Mouse (Mus musculus): ENCODE data around the gene Krtap13-1. TPM values are rescaled to one million over a fixed set of nuclear protein-coding genes. Genes with fewer than 3 reads are reported as not detected.

Gene Krtap13-1
- not detected in 2 replicates for total RNA-seq (2014; rRNA removed)
- not detected in 2 replicates for polyA plus RNA-seq (2015; fragmentation: Nextera tagmentation; extraction: Ambion mirVana)

DNA sequence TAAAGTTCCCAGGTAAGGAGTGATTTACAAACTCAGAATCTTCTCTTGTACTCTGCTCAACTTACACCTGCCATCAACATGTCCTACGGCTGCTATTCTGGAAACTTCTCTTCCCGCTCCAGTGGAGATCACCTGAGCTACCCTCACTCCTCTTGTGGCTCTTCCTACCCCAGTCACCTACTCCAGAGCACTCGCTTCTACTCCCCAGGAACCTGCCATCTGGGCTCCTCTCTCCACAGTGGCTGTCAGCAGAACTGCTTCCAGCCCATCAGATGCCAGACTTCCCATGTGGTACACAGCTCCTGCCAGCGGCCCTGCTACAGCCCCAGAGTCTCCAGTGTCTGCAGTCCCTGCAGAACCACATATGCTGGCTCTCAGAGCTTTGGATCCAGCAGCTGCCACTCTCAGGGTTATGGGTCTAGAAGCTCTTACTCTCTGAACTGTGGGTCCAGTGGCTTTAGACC is at the start of gene Krtap13-1:
Krtap13-1 (plus strand) TSS at position 51 of the 464 bp plus-strand sequence.
- Histone ChIP-seq H3K36me3 (ENCODE audit: insufficient read depth, low read length) (no peaks in the 10 kb centered on the region), H3K4me3 (ENCODE audit: low read length) (no peak within 1 kb of the TSS), H3K27ac (no peak within 1 kb of the TSS), H3K4me1 (ENCODE audit: insufficient read depth, low read length) (no peaks in the 10 kb centered on the region), H3K27me3 (ENCODE audit: insufficient read depth, low read length) (no peaks in the 10 kb centered on the region), H3K9me3 (ENCODE audit: low read length) (no peaks in the 10 kb centered on the region), H3K9ac (replicated peaks; ENCODE audit: low read length) (no peak within 1 kb of the TSS), H3K4me2 (ENCODE audit: low read depth, low read length) (no peak within 1 kb of the TSS)
- no peak for TF ChIP-seq CTCF (IDR thresholded peaks at IDR 0.05; ENCODE audit: low read depth)
- ATAC-seq (peak; percentile 67), DNase-seq (ENCODE audit: low spot score) (peak; percentile 37)
- WGBS = 74% methylated on average over 4 of the region's 4 CpGs

DNA sequence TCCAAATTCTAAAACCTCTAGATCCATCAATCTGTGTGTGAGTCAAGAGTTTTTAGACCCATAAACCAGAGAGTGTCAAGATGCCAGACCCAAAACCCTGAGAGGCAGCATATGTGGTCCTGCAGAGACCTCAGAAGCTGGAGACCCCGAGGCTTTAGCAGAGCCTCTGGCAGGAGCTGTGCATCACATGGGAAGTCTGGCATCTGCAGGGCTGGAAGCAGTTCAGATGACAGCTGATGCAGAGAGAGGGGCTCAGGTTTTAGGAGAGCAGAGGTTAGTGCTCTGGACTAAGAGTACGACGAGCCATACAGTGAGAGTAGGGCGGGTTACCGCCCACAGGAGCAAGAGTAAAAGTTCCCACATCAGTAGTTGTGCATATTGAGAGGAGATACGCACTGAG is 49.6 kb upstream of the Krtap13-1 start:
- Histone ChIP-seq H3K9ac (replicated peaks; ENCODE audit: low read length) (no peak overlapping the region), H3K9me3 (ENCODE audit: low read length) (no peaks in the 10 kb centered on the region), H3K4me2 (ENCODE audit: low read depth, low read length) (no peak overlapping the region), H3K4me1 (ENCODE audit: insufficient read depth, low read length) (no peaks in the 10 kb centered on the region), H3K4me3 (ENCODE audit: low read length) (no peak overlapping the region), H3K36me3 (ENCODE audit: insufficient read depth, low read length) (no peaks in the 10 kb centered on the region), H3K27me3 (ENCODE audit: insufficient read depth, low read length) (no peaks in the 10 kb centered on the region), H3K27ac (no peak overlapping the region)
- DNase-seq (ENCODE audit: low spot score) (peak; percentile 16), ATAC-seq (peak; percentile 59; the same call in 1 of the 2 replicates)
- 71% methylated on average over 6 of the region's 6 CpGs for WGBS
- TF ChIP-seq CTCF (IDR thresholded peaks at IDR 0.05; ENCODE audit: low read depth) = no peak

DNA sequence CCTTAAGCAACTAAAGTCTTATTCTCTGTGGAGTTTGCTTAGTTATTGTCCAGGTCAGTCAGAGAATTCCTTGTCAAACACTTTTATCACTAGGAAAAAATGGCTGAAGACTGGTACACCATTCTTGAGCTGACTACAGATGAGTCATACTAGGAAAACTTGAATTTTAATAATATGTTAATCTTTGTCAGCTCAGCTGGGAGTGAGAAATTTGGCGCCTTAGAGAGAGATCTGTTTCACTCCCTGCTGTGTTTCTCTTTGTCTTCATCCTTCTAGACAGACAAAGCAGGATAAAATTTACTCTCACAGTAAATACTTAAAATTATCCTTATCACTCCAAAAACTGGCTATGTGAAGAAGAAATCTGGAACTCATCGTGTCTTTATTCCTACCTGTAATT is 47.4 kb upstream of the Krtap13-1 start:
- no peak overlapping the region for H3K27ac ChIP-seq
- no peak for TF ChIP-seq CTCF (IDR thresholded peaks at IDR 0.05; ENCODE audit: low read depth)
- no peaks in the 10 kb centered on the region for H3K4me1 ChIP-seq (ENCODE audit: insufficient read depth, low read length)
- no peaks in the 10 kb centered on the region for H3K36me3 ChIP-seq (ENCODE audit: insufficient read depth, low read length)
- H3K4me2 ChIP-seq (ENCODE audit: low read depth, low read length) = no peak overlapping the region
- ATAC-seq = peak; percentile 70; the same call in 1 of the 2 replicates
- peak; percentile 51 for DNase-seq (ENCODE audit: low spot score)
- H3K9ac ChIP-seq (replicated peaks; ENCODE audit: low read length) = no peak overlapping the region
- 30% methylated on average over 2 of the region's 2 CpGs for WGBS
- H3K4me3 ChIP-seq (ENCODE audit: low read length) = no peak overlapping the region
- no peaks in the 10 kb centered on the region for H3K27me3 ChIP-seq (ENCODE audit: insufficient read depth, low read length)
- H3K9me3 ChIP-seq (ENCODE audit: low read length) = no peaks in the 10 kb centered on the region

DNA sequence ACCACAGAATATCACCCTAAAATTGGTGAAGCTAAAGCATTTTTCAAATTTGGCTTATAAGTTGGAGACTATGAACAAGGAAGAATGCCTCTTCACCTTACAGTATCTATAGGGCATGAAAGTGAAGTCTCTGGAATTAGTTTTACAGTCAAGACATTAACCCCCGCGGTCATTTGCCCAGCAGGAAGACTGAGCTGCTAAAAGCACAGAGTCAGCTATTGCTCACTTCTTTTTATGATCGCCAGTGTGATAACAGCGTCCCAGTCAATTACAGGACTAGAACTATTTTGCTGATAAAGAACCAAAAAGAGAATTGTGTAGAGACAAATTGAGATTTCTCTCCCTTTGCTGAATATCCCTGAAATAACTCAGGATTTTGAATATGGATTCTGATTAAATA is 32.4 kb upstream of the Krtap13-1 start:
- DNase-seq (ENCODE audit: low spot score) = no peak
- 75% methylated on average over 4 of the region's 4 CpGs for WGBS
- no peak for TF ChIP-seq CTCF (IDR thresholded peaks at IDR 0.05; ENCODE audit: low read depth)

DNA sequence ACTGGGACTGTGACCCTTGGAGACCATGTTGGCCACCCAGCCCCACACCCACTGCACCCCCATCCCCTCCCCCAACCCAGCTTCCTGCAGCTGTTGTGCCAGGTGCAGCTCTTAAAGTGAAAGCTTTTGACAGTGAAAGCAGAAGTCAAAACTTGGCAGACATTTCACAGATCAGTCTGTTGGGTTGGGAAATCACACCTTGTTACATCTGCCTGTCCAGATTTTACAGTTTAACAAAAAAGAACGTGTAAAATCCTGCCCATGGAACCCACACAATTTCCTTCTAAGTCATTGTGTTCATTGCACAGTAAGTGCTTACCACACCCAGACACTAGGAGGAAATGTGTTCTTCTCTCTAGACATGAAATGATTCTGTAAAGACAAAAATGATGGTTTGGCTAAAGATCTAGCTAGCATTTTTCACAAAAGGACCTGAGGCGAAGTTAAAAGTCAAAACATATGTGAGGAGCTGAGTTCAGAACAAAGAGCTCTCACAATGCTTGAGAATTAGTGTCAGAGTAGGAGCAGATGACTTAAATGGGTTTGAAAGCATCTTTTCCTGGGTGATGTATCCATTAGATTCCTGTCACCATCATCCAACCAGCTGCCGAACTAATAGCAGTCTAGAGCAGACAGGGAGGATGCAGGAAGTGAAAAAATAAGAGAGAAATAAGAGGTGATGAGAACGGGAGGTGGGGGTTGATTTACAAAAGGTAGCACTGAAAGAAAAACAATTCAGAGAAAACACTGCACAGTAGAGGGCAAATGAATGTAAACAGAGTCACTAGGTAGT is 27.4 kb upstream of the Krtap13-1 start:
- DNase-seq (ENCODE audit: low spot score) (no peak), ATAC-seq (no peak)
- no peak for TF ChIP-seq CTCF (IDR thresholded peaks at IDR 0.05; ENCODE audit: low read depth)
- H3K4me1 ChIP-seq (ENCODE audit: insufficient read depth, low read length) = no peaks in the 10 kb centered on the region
- H3K27me3 ChIP-seq (ENCODE audit: insufficient read depth, low read length) = no peaks in the 10 kb centered on the region
- no peak overlapping the region for H3K4me3 ChIP-seq (ENCODE audit: low read length)
- H3K36me3 ChIP-seq (ENCODE audit: insufficient read depth, low read length) = no peaks in the 10 kb centered on the region
- no peak overlapping the region for H3K9ac ChIP-seq (replicated peaks; ENCODE audit: low read length)
- WGBS = 54% methylated on average over 4 of the region's 4 CpGs
- no peak overlapping the region for H3K4me2 ChIP-seq (ENCODE audit: low read depth, low read length)
- no peak overlapping the region for H3K27ac ChIP-seq
- no peaks in the 10 kb centered on the region for H3K9me3 ChIP-seq (ENCODE audit: low read length)

More for the DNA sequence above, 32.4 kb upstream of the Krtap13-1 start:
- Histone ChIP-seq H3K9me3 (ENCODE audit: low read length) (no peaks in the 10 kb centered on the region), H3K4me3 (ENCODE audit: low read length) (no peak overlapping the region), H3K4me1 (ENCODE audit: insufficient read depth, low read length) (no peaks in the 10 kb centered on the region), H3K9ac (replicated peaks; ENCODE audit: low read length) (no peak overlapping the region), H3K27me3 (ENCODE audit: insufficient read depth, low read length) (no peaks in the 10 kb centered on the region), H3K36me3 (ENCODE audit: insufficient read depth, low read length) (no peaks in the 10 kb centered on the region), H3K4me2 (ENCODE audit: low read depth, low read length) (no peak overlapping the region), H3K27ac (no peak overlapping the region)
- no peak for ATAC-seq

DNA sequence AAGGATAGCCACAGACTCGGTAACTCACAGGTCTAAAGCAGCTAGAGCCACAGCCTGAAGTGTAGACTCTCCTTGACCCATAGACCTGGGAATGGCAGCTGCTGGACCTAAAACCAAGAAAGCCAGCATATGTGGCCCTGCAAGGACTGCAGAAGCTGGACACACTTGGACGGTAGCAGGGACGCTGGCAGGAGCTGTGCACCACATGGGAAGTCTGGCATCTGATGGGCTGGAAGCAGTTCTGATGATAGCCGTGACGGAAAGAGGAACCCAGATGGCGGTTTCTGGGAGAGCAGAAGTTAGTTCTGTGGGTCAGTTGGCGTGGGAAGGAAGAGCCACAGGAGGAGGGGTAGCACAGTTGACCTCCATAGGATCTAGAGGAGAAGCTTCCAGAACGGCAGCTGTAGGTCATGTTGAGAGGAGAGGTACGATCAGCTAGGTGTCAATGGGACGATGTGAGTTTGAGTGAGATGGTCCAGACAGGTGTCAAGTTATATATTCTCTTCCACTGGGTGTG is 21.1 kb upstream of the Krtap13-1 start, which contains the start of gene 2310061N02Rik:
2310061N02Rik (minus strand) TSS at position 467 of the 517 bp plus-strand sequence.
- Histone ChIP-seq H3K4me2 (ENCODE audit: low read depth, low read length) (no peak within 1 kb of the TSS), H3K36me3 (ENCODE audit: insufficient read depth, low read length) (no peaks in the 10 kb centered on the region), H3K4me1 (ENCODE audit: insufficient read depth, low read length) (no peaks in the 10 kb centered on the region), H3K27ac (no peak within 1 kb of the TSS), H3K9me3 (ENCODE audit: low read length) (no peaks in the 10 kb centered on the region), H3K27me3 (ENCODE audit: insufficient read depth, low read length) (no peaks in the 10 kb centered on the region), H3K4me3 (ENCODE audit: low read length) (no peak within 1 kb of the TSS), H3K9ac (replicated peaks; ENCODE audit: low read length) (no peak within 1 kb of the TSS)
- TF ChIP-seq CTCF (IDR thresholded peaks at IDR 0.05; ENCODE audit: low read depth) = no peak
- peak; percentile 49; the same call in 1 of the 2 replicates for ATAC-seq
- DNase-seq (ENCODE audit: low spot score) = peak; percentile 9
- 78% methylated on average over 10 of the region's 10 CpGs for WGBS
